Mouse (Mus musculus): ENCODE measurements around the gene Pdxdc1.
"Not testable (repeated sequence)": the region's sequence is repeated elsewhere in the genome, so short reads cannot be mapped to it uniquely, and the experiment has no call there.

The Pdxdc1 gene

DNA sequence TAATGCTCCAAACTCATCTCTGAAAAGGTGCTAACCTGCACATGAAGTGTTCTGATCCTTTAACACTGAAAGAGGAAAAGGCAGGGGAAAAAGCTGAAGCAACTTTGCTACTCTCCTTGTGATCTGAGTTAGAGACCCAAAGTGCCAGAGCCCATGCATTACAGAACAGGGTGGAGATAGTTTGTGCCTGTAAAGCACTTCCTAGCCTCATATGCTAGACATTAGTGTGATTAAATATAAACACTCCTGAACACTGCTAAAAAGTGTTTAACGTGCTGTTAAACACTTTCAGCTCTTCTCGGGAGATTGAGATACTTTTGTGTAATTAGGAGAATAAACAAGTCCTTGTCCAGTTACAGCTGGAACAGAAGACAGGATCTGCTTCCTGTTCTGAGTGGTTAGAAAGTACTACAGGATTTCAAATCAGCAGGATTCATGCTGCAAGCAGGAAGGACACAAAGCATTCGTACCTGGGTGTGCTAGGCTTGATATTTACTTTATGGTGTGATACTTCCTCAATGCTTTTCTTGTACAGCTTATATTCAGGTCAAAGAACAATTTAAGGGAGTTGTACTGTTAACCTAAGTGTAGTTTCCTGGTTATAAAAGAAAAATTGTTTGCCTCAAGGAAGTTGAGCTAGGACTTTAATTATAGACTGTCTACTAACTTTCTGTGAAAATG, 19.7 kb downstream of the Pdxdc1 start:
- DNase-seq (ENCODE audit: low read depth) = no peak

GRCm38 (mm10) chr16:13875483-13875882, 27.4 kb downstream of the Pdxdc1 start:
- DNase-seq (ENCODE audit: low read depth) = no peak

DNA sequence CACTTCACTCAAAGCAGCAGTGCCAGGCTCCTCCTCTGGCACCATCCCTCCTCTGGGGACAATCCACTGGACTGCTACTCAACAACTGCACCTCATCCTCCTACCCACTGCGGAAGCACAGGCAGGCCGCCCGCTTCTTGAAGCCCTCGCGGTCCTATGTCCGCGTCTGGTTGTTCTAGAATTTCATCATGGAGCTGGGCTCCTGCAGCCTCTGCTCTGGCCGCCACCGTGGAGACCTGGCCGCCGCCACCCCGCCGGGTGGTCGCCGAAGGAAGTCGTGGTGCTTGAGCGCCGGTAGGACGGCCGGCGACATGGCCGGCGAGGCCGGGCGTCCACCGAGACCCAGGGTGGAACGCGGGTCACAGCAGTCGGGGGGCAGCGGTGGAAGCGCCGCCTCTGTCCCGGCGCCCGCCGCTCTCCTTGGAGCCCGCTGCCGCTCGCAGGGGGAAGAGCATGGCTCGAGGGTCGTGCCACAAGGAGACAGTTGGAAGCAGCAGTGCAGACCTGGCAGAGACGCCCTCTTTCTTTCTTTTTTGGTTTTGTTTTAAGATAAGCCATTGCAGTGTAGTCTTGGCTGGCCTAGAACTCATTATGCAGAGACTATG, 34.9 kb downstream of the Pdxdc1 start:
- no peak for DNase-seq (ENCODE audit: low read depth)

DNA sequence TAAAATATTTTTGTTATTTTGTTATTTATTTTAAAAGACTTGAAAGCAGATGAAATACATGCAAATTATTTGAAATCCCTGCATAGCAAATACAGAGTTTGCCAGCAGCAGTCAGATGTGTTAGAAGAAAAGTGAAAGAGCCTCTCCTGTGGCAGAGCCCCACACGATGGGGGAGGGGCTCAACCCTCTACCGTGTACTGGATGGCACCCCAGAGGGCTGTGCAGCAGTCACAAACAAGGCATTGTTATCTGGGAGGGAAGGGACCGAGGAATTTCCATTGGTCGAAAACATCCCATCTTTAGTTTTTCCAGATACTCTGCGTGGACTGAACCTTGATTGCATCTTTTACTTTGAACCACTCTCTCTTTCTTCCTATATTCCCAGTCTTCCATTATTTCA, 35.5 kb downstream of the Pdxdc1 start:
- not testable (repeated sequence) for DNase-seq (ENCODE audit: low read depth)

- DNase-seq (ENCODE audit: low read depth) = no peak
These were observed 36.3 kb downstream of the Pdxdc1 start for GRCm38 (mm10) chr16:13866616-13867015.

GRCm38 (mm10) chr16:13866076-13866475, 36.9 kb downstream of the Pdxdc1 start:
- DNase-seq (ENCODE audit: low read depth) = peak; percentile 10

DNA sequence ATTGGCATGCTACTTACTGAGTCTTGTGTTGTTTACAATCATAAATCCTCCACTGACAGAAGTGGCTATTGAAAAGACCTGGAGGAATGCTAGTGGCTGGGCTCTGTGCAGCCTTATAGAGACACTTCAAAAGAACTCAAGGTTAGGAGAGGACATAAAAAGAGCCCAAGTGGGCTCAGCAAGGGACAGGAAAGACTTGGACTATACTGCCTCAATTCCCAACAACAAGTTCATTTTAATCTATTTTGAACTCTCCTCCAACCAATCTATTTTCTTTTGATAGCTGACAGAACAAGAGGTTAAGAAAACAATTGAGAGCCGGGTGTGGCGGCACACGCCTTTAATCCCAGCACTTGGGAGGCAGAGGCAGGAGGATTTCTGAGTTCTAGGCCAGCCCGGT, 49.0 kb downstream of the Pdxdc1 start:
- DNase-seq (ENCODE audit: low read depth) = no peak

DNA sequence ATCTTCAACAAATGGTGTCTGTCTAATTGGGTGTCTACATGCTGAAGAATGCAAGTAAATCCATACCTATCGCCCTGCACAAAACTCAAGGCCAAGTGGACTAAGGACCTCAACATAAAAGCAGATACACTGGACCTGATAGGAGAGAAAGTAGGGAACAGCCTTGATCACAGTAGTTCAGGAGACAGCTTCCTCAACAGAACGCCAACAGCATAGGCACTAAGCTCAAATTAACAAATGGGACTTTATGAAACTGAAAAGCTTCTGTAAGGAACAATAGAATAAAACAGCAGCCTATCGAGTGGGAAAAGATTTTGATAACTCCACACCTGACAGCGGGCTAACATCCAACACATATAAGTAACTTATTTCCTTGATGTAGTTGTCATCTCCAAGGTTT, 51.5 kb downstream of the Pdxdc1 start:
- DNase-seq (ENCODE audit: low read depth) = no peak

GRCm38 (mm10) chr16:13848310-13848709, 54.6 kb downstream of the Pdxdc1 start:
- DNase-seq (ENCODE audit: low read depth) = peak; percentile 29

- DNase-seq (ENCODE audit: low read depth) = no peak
These were observed 56.3 kb downstream of the Pdxdc1 start for GRCm38 (mm10) chr16:13846675-13847074.

- peak; percentile 35 for DNase-seq (ENCODE audit: low read depth)
These were observed 57.9 kb downstream of the Pdxdc1 start for GRCm38 (mm10) chr16:13845031-13845430.

- DNase-seq (ENCODE audit: low read depth) = no peak
These were observed 62.0 kb downstream of the Pdxdc1 start for GRCm38 (mm10) chr16:13840956-13841355.

- no peak for DNase-seq (ENCODE audit: low read depth)
These were observed 62.9 kb downstream of the Pdxdc1 start for GRCm38 (mm10) chr16:13840056-13840455.

- DNase-seq (ENCODE audit: low read depth) = no peak
These were observed 68.5 kb downstream of the Pdxdc1 start for GRCm38 (mm10) chr16:13834382-13834781.

- DNase-seq (ENCODE audit: low read depth) = no peak
These were observed 71.3 kb downstream of the Pdxdc1 start for GRCm38 (mm10) chr16:13831606-13832005.

GRCm38 (mm10) chr16:13830444-13830843, 72.5 kb downstream of the Pdxdc1 start:
- peak; percentile 29 for DNase-seq (ENCODE audit: low read depth)

DNA sequence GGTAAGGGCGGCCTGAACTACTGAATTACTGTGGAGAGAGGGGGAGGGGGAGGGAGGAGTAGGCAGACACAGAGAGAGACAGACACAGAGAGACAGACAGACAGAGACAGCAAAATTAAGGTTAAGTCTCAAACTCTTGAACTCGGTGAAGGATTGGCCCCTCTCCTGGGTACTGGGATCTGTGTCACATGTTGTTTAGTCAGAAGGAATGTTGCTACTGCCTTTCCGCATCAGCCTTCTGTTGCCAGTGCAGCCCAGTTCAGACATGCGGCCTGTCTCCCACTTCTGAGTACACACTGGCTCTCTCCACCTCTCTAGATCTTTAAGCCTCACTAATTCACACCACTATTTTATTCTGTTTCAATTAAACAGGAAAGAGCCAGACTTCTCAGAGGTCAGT, 76.4 kb downstream of the Pdxdc1 start:
- no peak for DNase-seq (ENCODE audit: low read depth)

DNA sequence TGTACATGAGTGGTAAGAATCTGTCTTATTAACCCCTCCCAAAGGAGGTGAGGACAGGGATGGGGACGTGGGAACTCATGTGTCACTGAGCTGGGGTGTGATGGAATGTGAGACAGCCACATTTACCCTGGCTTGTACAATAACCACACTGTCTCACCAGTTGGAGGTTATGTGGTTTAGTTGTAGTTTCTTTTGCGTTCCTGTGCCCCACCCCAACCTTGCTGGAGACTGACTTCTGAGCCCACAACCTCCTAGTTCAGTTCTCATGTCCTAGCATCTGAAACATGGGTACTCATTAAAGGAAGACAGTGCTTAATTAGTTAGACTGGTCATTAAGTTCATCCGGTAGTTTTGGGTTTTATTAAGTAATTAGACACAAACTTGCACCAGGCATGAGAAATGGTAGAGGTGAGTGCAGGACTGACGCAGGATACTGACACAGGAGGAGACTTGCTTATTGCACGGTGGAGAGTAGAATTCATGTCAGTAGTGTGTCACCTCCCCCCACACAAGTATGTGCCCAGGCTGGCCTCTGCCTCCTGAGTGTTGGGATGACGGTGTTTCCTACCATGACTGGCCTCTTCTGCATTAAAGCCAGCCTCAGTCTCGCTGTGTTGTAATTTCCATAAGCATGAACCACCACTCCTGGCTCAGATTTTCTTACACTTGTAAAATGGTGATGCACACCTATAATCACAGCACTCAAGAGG, 77.0 kb downstream of the Pdxdc1 start:
- no peak for DNase-seq (ENCODE audit: low read depth)

GRCm38 (mm10) chr16:13820771-13821170, 82.2 kb downstream of the Pdxdc1 start:
- DNase-seq (ENCODE audit: low read depth) = no peak

- peak; percentile 56 for DNase-seq (ENCODE audit: low read depth)
These were observed 83.0 kb downstream of the Pdxdc1 start for GRCm38 (mm10) chr16:13819806-13820500.

GRCm38 (mm10) chr16:13819394-13819743, 83.6 kb downstream of the Pdxdc1 start:
- no peak for DNase-seq (ENCODE audit: low read depth)

DNA sequence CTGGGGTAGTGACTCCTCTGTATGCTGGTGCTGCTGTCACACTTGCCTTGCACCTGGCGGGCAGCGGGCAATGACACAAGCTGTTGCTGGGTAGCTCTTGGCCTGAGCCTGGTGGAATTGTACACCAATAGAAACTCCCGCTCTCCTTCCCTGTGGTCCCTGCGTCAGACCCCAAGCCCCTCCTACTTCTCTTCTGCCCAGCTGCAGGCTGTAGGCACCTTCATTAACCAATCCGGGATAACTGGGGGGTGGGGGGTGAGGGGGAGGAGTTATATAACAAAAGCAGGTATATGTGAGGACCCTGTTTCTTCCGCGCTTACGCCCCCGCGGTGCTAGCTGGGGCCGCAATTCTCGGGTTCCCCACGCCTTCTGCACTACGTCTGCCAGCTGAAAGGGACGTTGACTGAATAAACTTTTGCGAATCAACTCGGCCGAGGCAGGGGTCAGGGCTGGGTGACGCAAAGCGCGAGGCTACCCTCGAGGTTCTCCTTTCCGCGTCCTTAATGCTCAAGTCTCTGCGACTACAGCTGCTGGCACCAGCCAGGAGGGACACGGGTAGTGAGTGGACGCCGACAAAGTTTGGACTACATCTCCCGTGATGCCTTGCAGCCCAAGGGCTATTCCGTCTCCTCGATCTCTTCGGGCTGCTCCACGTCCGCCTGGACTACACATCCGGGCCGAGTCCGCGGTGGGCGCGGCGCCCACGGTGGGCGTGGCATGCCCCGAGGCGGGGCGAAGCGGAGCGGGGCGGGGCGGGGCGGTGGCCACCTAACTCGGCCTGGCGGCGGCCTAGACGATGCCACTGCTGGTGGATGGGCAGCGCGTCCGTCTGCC, 84.2 kb downstream of the Pdxdc1 start, which contains the start of gene Ntan1:
Gene Ntan1 (plus strand): TSS at position 286 of the 834 bp plus-strand sequence.
- DNase-seq (ENCODE audit: low read depth) = peak; percentile 96
